Mouse (Mus musculus): ENCODE results near the gene Dst.

The Dst gene

DNA sequence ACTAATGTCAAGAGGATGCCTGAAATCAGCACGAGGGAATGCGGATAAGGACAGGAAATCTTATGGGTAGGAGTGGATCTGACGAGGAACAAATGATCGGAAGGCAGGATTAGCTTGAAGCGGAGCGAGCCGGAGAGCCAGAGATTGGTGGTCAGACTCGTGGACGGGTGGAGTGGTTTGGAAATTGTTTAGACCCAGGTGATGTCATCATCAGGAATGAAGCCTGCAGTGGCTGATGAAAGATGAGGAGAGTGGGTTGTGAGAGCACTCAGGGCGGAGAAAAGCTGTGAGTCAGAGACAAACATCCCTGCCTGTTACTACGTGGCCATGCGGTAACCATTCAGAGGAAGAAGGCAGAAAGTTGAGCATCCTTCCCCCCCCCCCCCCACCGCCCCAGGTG is 81.6 kb downstream of the Dst start:
- no peak for DNase-seq

DNA sequence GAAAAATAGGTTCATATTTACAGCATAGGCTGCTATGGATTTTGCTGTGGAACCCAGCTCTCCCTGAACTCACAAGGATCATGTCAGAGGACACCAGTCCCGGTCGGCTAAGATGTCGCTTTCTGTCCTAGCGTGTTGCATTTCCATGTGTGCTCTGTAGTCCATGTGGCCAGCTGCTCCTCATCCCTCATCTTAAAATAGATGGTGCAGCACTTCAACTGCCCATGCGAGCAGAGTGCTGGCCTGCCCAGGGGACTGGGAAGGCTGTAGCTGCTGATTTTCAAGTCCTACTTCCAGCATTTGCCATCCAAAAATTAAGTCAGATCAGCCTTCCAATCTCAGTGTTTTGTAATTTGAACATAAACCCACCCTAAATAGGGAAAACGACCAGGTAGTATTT is 83.0 kb downstream of the Dst start:
- DNase-seq, result peak; percentile 22 to 25

DNA sequence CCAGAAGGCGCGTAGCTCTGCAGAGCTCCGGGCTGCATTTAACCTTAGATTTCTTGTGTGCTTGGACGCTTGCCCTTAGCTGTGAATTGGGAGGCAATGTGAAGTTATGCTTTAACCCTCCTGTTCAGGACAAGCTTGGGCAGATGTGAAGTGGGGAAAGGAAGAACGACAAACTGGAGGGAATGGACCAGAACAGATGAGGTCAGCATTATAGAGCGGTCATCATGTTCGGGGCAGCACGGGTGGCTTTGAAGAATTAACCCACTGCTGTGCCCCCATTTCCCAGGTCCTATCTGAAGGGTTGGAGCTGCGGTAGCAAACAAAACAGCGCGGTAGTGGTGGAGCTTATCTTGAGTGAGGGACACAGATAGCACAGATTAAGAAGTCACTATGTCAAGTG is 84.8 kb downstream of the Dst start:
- DNase-seq, result no peak

DNA sequence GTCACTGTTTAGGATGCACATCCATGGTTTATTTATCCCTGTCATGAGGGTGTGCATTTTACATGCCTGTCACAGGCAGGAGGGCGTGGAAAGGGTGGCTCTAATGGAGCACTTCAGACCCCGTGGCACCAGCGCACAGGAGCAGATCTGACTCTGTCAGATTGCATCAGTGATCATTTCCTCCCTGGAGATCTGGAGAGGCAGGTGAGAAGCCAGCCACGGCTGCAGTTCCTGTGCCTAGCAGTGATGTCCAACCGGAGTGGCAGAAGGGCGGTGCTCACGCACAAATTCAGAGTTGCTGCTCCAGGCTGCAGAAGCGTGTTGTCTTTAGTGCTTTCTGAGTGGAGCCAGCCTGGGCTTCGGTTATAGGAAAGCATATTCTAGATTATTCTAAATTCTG is 86.2 kb downstream of the Dst start:
- DNase-seq, result no peak

DNA sequence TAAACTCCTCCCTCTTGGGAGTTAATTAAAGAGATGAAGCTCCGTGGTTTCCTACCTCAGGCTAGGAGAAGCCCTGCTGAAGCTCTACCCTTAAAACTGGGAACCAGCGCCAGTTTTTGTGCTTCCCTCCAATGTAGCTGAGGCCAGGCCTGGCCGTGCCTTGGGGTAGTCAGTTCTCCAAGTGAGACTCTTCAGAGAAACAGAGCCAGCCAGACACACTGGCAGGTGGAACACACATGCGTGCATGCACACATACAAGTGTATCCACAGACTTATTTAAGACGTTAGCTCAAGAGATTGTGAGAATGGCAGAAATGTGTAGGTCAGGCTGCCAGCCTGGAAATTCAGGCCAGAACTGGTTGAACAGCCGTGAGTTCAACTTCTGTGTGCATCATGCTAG is 87.4 kb downstream of the Dst start:
- DNase-seq, result no peak

DNA sequence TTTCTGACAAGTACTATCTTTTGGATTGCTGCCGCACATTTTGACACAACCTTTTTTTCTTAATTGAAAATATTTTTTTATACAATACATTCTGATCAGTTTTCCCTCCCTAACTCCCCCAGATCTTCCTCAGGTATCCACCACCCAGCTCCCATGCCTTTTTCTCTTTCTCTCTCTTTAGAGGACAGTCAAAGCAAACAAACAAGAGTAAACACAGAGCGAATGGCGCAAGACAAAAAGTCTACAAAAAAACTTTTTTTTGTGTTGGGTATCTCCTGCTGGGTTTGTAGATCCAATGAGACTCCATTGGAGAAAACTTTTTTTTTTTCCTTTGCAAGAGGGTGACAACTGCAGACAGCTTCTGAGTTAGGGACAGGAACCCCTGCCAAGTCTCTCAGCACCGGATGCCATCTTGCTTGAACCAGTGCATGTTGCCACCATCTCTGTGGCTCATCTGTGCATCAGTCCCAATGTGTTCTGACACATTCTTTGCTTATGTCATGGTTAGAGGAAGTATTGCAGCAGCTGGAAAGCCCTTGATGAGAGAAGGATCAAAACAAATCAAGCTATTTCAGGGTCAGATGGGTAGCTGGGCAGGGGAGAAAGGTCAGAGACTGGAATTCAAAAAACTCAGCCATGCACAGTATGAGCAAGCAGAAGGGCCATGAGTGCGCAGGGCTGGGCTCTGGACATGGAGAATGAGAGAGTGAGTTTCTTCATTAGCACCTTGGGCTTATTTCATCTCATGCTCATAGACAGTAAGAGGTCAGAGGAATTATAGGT is 88.3 kb downstream of the Dst start:
- no peak for DNase-seq

DNA sequence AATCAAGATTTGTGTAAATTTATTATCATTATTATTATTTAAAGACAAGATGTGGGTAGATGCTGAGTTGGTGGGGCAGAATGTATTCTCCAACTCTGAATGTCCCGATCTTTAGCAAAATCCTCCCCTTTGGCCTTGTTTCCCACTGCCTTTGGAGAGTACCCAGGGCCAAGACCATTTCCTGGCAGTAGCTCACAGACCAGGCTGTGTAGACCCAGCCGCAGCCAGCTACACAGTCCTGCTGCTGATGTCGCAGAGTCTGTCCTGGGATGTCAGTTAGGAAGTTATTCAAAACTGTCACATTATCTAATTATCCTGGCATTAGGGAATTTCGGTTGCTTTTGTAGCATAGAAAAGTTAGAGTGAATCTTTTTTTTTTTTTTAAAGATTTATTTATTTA is 94.3 kb downstream of the Dst start:
- DNase-seq, result peak; percentile 33 to 45

DNA sequence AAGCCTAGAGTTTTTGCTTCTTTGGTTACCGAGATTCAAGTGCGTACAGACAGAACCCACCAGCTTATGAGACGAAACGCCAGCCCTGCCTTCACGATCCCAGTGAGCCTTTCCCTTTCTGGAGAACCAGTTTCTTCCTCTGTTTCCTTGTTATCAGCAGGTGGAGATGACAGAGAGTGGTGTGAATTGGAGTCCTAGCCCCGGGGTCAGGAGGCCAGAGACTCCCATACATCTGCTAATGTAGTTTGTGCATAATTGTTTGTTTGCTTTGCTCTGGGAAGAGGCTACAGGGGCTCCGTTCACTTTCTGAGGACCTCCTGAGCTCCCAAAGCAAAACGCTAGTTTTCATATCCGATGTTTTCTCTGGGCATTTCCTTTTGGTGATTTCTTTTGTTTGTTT is 94.9 kb downstream of the Dst start:
- DNase-seq, result no peak

DNA sequence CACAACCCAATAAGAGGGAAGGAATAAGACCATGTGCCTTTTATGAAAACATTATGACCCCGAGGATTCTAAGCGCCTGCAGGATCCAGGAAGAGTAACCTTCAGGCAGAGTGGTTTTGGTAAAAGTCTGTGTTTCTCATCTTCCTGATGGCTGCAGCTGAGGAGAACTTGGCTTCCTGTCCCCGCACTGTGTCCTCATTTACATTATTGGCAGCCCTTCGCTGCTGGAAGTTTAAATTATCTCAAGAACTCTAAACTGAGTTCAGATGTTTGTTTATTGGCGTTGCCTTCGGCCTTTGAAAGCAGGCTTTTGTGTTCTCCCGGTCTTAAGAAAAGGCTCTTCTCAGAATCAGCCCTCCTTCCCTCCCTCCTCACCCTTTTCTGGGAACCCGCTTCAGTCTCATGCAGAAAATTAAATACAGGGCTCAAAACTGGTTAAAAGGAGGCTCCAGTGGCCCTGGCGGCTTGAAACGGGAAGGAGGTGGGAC is 97.3 kb downstream of the Dst start:
- DNase-seq, result no peak

DNA sequence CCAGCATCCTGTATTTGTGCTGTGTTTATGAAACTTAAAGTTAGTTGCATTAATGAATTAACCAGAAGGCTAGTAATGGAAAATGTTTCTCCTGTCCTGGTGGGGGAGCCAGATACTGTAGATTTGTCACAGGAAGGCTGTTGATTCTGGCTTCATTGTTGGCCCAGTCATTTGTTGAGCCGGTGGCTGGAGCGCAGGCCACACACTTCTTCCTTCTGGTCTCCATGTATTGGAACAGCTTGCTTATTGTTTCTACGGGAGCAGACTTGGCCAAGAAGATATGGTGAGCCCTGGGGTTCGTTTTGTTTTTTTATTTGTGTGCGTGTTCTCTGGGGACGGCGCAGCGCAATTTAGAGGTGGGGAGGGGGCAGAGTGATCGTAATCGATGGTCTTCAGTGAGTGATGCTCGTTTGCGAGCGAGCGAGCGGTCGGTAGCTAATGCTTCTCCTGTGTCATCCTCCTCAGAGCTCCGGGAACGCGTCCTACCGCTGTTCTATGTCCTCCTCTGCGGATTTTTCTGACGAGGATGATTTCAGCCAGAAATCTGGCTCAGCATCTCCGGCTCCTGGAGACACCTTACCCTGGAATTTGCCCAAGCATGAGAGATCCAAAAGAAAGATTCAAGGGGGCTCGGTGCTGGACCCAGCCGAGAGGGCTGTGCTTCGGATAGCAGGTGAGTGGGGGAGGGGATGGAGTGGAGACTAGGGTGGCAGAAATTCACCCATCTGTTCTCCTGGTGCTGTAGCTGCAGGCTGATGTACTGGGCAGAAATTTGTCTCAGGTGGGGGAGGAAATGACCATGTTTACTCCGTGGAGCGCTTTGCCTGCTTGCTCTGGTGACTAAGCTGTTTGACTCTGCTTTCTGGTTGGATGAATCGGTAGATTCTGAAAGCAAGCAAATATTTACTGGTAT is 98.0 kb downstream of the Dst start:
- peak; percentile 81 to 87 for DNase-seq

DNA sequence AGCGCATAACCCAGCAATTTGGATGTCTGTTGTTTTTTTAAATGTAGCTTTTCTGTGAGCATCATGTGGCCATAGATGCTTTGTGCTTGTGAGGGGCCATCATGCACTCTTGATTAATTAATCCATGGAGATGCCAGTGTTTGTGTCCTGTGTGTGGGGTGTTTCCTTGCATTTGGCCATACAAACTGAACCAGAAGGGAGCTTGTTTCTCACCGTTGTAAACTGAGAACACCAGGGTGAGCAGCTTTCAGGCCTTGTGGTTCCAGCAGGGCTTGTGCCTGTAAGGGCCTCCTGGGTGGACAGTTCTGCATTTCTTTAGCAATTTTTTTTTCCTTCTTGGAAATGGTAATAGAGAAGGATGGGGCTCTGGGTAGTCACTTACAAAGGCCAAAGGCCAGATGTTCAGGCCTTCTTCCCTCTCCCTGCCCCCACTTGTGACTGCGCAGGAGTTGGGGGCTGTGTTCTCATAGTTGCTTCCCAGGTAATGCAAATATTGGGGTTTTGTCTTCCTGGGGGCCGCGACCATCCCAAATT is 98.9 kb downstream of the Dst start:
- peak in 1 of 2 experiments; percentile 28 for DNase-seq

DNA sequence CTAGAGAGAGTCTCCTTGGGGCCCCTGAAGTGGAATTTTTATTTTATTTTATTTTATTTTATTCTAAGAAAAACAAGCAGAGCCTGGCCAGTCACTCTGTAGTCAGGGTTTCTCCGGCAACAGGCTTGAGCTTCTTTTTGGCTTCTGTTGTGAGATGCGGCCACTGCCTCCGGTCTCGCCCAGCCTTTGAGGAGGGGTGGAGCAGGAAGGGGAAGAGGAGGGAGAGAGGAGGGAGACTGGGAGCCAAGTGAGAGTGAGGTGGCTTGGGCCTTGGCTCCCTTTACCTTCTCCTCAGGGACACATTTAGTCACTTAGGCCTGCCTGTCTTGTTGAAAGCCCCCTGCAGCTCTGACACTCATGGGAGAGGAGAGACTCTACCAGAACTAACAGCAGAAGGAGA is 99.4 kb downstream of the Dst start:
- DNase-seq, result peak; percentile 32 to 36

DNA sequence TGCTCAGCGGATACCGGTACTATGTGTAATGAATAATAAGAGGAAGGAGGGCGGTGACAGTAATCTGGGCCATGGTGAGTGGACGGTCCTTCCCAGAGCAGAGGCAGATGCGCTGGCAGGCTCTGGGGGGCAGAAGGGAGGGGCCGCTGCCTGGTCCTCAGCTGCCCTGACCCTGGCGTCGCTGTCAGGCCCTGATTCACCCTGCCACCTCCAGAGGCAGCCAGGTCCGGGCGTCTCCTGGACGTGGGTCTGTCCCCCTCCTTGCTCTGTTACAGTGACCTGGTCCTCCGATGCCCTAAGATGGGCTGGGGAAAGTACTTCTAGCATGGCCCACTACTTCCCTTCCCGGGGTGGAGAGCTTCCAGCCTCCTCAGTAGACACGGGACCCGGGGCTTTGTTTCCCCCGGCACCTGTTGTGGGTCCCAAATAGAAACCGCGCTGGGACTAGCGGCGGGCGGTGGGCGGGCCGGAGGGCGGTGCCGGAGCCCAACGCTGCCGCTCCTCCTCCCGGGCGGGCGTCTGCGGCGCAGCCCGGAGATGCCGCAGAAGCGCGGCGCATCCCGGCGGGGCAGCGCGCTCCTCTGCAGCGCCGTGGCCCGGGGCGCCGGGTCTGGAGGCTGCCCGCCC is 103.1 kb downstream of the Dst start:
- peak; percentile 56 to 60 for DNase-seq

DNA sequence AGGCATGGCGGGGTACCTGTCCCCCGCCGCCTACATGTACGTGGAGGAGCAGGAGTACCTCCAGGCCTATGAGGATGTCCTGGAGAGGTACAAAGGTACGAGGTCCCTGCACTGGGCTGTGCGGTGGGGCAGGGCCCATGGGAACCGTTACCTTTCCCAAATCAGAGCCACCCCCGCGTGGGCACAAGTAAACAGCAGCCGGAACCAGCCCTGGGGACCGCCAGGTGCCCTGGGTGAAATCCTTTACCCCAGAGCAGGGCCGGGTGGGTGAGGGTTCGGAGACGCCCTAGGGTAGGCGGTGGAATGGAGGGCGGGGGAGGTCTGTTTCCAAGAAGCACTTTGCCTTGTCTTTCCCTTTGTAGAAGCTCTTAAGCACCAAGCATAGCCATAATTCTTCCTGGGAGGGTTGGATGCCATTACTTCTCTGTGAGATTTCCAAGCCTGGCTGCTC is 103.8 kb downstream of the Dst start:
- DNase-seq, result peak in 1 of 2 experiments; percentile 26

DNA sequence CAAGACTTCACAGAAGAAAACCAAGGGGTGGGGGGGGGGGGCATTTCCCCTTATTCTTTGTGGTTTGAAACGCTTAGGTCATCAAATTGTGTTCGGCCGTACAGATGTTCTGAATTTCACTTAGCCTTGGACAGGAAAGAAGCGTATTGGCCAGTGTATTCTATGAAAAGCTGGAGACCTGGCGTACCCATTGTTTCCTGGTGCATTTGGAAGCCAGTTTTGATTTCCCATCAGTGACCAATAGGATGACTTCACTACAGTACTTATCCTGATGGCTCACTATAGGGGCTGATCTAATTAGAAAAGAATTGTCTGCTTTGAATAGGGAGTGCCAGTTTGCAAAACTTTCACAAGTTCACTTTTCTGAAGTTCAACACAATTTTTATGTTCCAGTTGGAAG is 105.5 kb downstream of the Dst start:
- DNase-seq, result no peak

DNA sequence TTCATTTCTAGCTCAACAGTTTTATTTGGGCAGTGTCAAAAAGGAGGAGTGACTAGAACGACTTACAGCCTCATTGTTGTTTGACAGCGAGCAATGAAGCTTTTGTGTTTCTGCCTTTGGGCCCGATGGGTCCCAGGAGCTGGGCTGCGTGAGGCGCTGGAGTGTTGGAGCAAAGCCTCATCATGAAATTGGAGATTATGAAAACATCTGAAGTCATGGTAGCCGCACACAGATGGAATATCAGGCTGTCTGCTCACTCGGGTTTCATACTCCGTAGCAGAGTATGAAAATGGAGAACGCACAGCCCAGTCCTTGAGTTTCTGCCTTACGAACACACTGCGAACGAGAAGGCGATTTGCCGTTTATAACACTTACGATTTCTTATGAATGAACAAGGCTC is 108.8 kb downstream of the Dst start:
- no peak for DNase-seq

DNA sequence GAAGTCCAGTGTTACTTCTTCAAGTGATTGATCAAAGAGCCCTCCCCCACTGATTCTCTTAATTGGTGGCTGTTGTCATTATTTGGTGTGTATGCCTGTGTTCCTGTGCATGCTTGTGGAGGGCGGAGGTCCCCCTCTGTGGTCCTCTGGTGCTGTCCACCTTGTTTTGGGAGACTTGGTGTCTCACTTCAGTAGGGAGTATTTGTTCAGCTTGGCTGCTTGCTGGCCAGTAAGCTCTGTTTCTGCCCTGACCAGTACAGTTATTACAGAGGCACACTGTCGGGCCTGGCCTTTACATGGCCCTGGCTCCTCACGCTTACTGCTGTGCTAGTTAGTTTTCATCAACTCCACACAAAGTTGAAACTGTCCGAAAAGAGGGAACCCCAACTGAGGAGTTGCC is 109.3 kb downstream of the Dst start:
- no peak for DNase-seq

DNA sequence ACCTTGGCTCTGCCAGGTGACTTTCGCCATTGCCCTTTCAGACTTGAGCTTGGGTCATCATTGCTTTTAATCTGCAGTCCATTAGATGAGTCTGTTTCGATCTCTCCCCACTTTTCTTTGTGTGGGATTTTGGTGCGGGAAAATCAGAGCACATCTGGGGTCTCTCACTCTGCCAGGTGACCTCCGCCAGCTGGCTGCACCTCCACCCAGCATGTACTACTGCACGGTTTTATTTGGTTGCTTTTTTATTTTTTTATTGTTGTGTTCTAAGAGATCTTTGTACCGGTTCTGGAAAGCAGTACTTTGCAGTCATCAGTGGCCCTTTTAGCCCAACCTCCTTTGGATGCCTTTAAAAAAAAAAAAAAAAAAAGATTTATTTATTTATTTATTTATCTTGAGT is 112.6 kb downstream of the Dst start:
- no peak for DNase-seq

DNA sequence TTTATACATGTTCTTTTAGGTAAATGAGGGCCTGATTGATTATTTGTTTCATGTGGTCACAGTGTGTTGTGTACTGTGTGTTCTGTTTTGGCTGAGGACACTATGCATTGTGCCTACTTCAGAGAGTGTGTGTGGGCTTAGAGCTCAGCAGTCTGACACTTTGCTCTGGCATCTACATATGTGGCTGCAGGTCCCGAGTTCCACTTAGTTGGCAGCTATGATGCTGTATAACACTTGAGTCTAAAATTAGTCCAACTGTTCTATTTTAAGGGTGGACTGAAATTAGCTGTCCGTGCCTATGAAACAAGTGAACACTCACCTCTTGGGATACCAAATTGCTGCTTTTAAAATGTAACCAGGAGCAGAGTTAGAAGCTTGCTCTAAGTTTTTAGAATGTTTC is 113.5 kb downstream of the Dst start:
- no peak for DNase-seq

DNA sequence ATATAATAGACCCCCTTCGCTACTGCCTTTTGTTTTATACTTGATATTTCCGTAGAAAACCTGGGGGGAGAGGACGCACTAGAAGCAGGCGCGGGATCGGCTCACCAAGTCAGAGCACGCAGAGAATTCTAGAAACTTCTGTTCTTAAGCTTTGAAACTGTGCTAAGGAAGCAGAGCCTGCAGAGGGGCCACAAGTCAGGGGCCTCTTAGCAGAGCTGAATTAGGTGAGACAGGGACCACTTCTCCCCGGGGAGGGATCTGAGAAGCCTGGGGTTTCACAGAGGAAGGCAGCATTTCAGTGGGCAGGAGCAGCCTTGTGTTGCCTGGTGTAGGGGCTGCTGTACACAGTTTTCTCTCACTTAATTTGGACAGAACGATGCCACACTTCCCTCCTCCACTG is 115.1 kb downstream of the Dst start:
- no peak for DNase-seq

DNA sequence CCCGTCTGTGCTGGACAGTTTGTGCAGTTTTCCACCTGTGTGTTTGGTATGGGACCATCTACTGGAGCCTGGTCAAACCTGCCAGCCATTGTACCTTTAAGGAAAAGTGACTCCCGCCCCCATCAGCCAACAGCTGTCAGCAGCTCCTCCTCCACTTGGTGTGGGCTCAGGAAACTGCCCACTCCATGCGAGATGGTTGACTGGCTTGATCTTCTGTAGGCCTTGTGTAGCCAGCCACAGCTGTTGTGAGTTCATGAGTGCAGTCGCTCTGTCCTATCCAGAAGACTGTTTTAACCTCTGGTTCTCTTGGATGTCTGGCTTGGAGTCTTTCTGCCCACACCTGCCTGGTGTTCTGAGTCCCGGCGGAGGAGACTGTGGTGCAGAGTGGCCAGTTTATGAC is 117.9 kb downstream of the Dst start:
- no peak for DNase-seq

DNA sequence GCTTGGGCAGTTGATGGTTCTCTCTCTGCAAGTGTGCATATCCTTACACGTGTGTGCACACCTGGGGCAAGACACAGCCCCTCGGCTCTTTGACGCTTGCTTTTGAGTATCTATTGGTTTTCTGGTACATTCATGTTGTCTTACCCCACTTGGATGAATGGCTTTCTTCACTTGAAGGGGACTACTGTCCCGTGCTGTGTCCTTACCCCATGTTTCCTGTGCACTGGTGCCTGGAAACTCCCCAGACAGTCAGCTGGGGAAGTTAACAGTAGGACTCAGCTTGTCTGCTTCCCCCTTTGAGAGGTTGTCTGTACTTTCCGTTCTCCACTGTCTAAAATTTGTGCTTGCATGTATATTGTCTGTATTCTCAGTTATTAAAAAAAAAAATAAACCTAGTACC is 120.7 kb downstream of the Dst start:
- DNase-seq, result no peak

DNA sequence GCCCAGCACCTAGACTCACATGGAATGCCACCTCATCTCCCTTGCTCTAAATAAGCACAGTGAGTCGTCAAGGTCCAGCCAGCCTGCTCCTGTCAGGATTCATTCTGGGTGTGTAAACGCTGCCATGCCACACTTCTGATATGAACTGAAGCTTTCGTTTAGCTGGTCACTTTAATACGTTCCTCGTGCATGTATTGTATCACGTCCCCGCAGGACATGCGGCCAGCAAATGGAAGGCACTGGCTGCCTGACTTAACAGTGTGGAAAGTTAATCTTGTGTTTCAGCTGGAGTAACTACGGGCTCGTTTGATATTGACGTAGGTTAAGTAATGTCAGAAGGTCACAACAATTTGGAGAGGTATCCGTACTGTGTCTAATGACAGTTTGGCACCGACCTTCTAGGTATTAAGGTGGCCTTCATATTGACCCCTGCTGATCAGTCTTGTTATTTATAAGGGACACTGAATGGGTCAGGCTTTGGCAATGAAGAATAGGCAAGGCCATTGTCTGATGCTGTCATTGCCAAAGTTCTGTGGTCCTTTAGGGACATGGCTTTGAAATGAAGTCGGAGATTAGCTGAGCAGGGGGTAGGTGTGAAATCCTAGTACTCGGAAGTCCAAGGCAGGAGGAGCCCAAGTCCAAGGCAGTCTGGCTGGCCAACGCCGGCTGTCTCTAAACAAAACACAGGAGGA is 122.5 kb downstream of the Dst start:
- DNase-seq, result no peak

Measured in cerebellum, postnatal 14 days (tissue).